Mouse (Mus musculus): ENCODE results near the gene Amer1.

DNA sequence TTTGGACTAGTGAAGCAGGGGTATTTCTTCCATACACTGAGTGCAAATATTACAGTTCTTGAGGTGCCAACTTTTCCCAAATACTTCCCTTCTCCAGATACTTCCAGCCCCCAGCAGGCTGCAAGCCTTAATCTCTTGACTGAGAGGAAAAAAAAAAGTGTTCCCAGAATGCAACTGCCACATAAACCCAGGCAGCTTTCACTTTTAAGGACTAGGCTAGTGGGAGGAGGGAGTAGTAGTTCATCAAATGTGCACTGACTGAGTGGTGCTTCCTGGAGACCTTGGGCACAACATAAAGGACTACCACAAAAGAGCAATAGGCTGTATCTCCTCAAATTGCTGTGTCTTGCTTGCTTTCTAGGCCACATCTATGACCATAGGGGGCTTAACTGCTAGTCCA, 3.4 kb downstream of the Amer1 start:
- no peak for TF ChIP-seq CTCF (IDR thresholded peaks at IDR 0.05; ENCODE audit: low read depth)
- TF ChIP-seq EP300 (IDR thresholded peaks at IDR 0.05; ENCODE audit: low read depth) = no peak
